Mouse (Mus musculus) myocyte (in vitro differentiated cells): ENCODE data around the gene Olfr1371.

Experiments used
- E2F4 ChIP-seq: IDR thresholded peaks from one replicate; pipeline ENCODE4 v1.6.1; 2011; ENCODE audit warnings: mild to moderate bottlenecking, control low read depth, moderate library complexity; ENCODE audit not compliant: insufficient read depth
- MAX ChIP-seq: IDR thresholded peaks from one replicate; pipeline ENCODE4 v1.6.1; 2011; ENCODE audit warnings: low read depth, mild to moderate bottlenecking, control low read depth
- MYOD1 ChIP-seq, 3 experiments: IDR thresholded peaks; one replicate each; pipeline ENCODE4 v1.6.1; 2011; ENCODE audit warnings: control low read depth in 2 of 3, low read depth in 2 of 3, mild to moderate bottlenecking in 2 of 3, moderate library complexity in 1 of 3; ENCODE audit not compliant: insufficient read length in 2 of 3, control insufficient read depth in 1 of 3
- POLR2A ChIP-seq: IDR thresholded peaks from one replicate; pipeline ENCODE4 v1.6.1; 2011; ENCODE audit warnings: low read depth, mild to moderate bottlenecking, control low read depth, moderate library complexity; ENCODE audit not compliant: insufficient read length
- POLR2AphosphoS2 ChIP-seq: IDR thresholded peaks from one replicate; pipeline ENCODE4 v1.6.1; 2011; ENCODE audit warnings: low read depth, control low read depth; ENCODE audit not compliant: insufficient read length
- REST ChIP-seq: IDR thresholded peaks from one replicate; pipeline ENCODE4 v1.6.1; 2011; ENCODE audit warnings: mild to moderate bottlenecking, control low read depth, moderate library complexity; ENCODE audit not compliant: insufficient read depth, insufficient read length
- TCF3 ChIP-seq: IDR thresholded peaks from one replicate; pipeline ENCODE4 v1.6.1; 2011; ENCODE audit warnings: low read depth, control low read depth; ENCODE audit not compliant: insufficient read length
- USF1 ChIP-seq: IDR thresholded peaks from one replicate; pipeline ENCODE4 v1.6.1; 2011; ENCODE audit warnings: low read depth, mild to moderate bottlenecking, control low read depth, moderate library complexity

DNA sequence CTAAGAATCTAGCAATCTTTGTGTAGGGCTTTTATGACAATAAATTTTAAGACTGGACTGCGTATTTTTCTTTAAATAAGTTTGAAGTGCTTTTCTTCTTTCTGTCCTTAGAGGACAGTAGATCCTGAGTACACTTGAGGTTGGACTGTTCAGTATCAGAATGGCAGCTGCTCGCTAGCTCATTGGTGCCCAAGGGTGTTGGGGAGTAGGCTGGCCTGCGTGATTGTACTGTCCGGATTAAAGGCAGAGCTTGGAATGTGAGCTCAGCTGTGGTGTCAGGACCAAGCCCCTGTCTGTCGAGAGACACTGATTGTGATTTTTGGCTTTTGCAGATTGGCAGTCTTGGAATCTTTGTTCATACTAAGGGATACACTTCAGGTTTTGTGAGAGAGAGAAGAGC lies 38.0 kb upstream of the Olfr1371 start:
- no peak for TF ChIP-seq E2F4
- TF ChIP-seq POLR2A = peak; percentile 16
- TF ChIP-seq MAX = no peak
- no peak for TF ChIP-seq REST
- TF ChIP-seq USF1 = no peak
- TF ChIP-seq POLR2AphosphoS2 = no peak
- TF ChIP-seq TCF3 = no peak
- peak; percentile 35 to 89 (median 67) for TF ChIP-seq MYOD1 (IDR thresholded peaks at IDR 0.05; ENCODE audit: control insufficient read depth in 1 of 3, insufficient read length in 2 of 3, low read depth in 2 of 3)
